Mouse (Mus musculus) CH12.LX (cell line): ENCODE measurements around the gene Crybb1.

Source experiments
- BHLHE40 ChIP-seq: IDR thresholded peaks from 2 replicates; pipeline ENCODE4 v1.6.1; 2011; ENCODE audit warnings: mild to moderate bottlenecking, low read depth, low read length, improper control_type of control experiment
- CHD2 ChIP-seq: IDR thresholded peaks from 2 replicates; pipeline ENCODE4 v1.6.1; 2011; ENCODE audit warnings: low read length, improper control_type of control experiment
- CTCF ChIP-seq, 2 experiments: IDR thresholded peaks in 1 of 2; conservative IDR thresholded peaks in 1 of 2; 2 replicates each; pipeline ENCODE4 v1.5.1; 2011 to 2012; ENCODE audit warnings: low read depth in 2 of 2, low read length in 2 of 2, improper control_type of control experiment in 1 of 2, inconsistent platforms in 1 of 2, mild to moderate bottlenecking in 1 of 2, moderate library complexity in 1 of 2
- E2F4 ChIP-seq: IDR thresholded peaks from 2 replicates; pipeline ENCODE4 v1.6.1; 2011; ENCODE audit warnings: low read depth, low read length, improper control_type of control experiment; ENCODE audit not compliant: insufficient replicate concordance
- IRF4 ChIP-seq: IDR thresholded peaks from 2 replicates; pipeline ENCODE4 v1.6.1; 2014; ENCODE audit warnings: low read depth, mild to moderate bottlenecking, inconsistent platforms, low read length, improper control_type of control experiment
- MAFK ChIP-seq: IDR thresholded peaks from 2 replicates; pipeline ENCODE4 v1.6.1; 2011; ENCODE audit warnings: low read length, improper control_type of control experiment; ENCODE audit not compliant: insufficient replicate concordance
- MEF2A ChIP-seq: IDR thresholded peaks from 2 replicates; pipeline ENCODE4 v1.6.1; 2014; ENCODE audit warnings: low read depth, mild to moderate bottlenecking, inconsistent platforms, low read length, improper control_type of control experiment, borderline replicate concordance
- MYC ChIP-seq: IDR thresholded peaks from 2 replicates; pipeline ENCODE4 v1.6.1; 2011; ENCODE audit warnings: low read depth, mild to moderate bottlenecking, improper control_type of control experiment, low read length
- POLR2A ChIP-seq: IDR thresholded peaks from 2 replicates; pipeline ENCODE4 v1.6.1; 2011; ENCODE audit warnings: low read depth, mild to moderate bottlenecking, improper control_type of control experiment, low read length
- RAD21 ChIP-seq: IDR thresholded peaks from 2 replicates; pipeline ENCODE4 v1.6.1; 2011; ENCODE audit warnings: low read depth, mild to moderate bottlenecking, low read length, improper control_type of control experiment, moderate library complexity
- USF1 ChIP-seq: IDR thresholded peaks from 2 replicates; pipeline ENCODE4 v1.6.1; 2014; ENCODE audit warnings: low read depth, mild to moderate bottlenecking, inconsistent platforms, low read length, improper control_type of control experiment
- ZNF384 ChIP-seq: IDR thresholded peaks from 2 replicates; pipeline ENCODE4 v1.6.1; 2012; ENCODE audit warnings: low read depth, low read length, improper control_type of control experiment, inconsistent platforms

GRCm38 (mm10) chr5:112237439-112237838, 18.2 kb upstream of the Crybb1 start:
- TF ChIP-seq CTCF (conservative IDR thresholded peaks at IDR 0.05 in 1 of 2, IDR thresholded peaks at IDR 0.05 in 1 of 2; ENCODE audit: low read depth in 2 of 2, low read length in 2 of 2) (no peak), MAFK (no peak), POLR2A (no peak), IRF4 (no peak), RAD21 (no peak), MEF2A (no peak), BHLHE40 (no peak), CHD2 (no peak), ZNF384 (no peak), MYC (no peak), E2F4 (no peak), USF1 (no peak)
